Mouse (Mus musculus) small intestine, adult 2 months (tissue): Measurements from ENCODE around the gene Paqr3. TPM values are rescaled to one million over a fixed set of nuclear protein-coding genes. Genes with fewer than 3 reads are reported as not detected.

Experiments
- H3K27ac ChIP-seq: fragments of 200-500 bp; 2 replicates; pipeline ENCODE4 v1.5.1; 2012; ENCODE audit warnings: low read depth, low read length, control low read depth, inconsistent platforms; ENCODE audit not compliant: insufficient read depth
- H3K27me3 ChIP-seq: fragments of 200-500 bp; 2 replicates; pipeline ENCODE4 v1.6.1; 2012; ENCODE audit warnings: mild to moderate bottlenecking, moderate library complexity, low read length, inconsistent platforms; ENCODE audit not compliant: control insufficient read depth, insufficient read depth
- H3K36me3 ChIP-seq: fragments of 200-500 bp; 2 replicates; pipeline ENCODE4 v1.6.1; 2012; ENCODE audit warnings: mild to moderate bottlenecking, low read length, control low read depth, inconsistent platforms; ENCODE audit not compliant: control insufficient read depth, insufficient read depth
- H3K4me1 ChIP-seq: fragments of 200-500 bp; 2 replicates; pipeline ENCODE4 v1.6.1; 2012; ENCODE audit warnings: low read length, inconsistent platforms, mixed read lengths; ENCODE audit not compliant: control insufficient read depth, insufficient read depth, insufficient read length
- H3K4me3 ChIP-seq: fragments of 200-500 bp; 2 replicates; pipeline ENCODE4 v1.5.1; 2012; ENCODE audit warnings: low read depth, mild to moderate bottlenecking, control low read depth, inconsistent platforms, low read length, moderate library complexity
- CTCF ChIP-seq: fragments of 200-500 bp; IDR thresholded peaks from 2 replicates; pipeline ENCODE4 v1.5.1; 2012; ENCODE audit warnings: low read depth, mild to moderate bottlenecking, control low read depth, inconsistent platforms, low read length, moderate library complexity, mixed read lengths; ENCODE audit not compliant: insufficient replicate concordance, insufficient read length; ENCODE audit errors: extremely low read depth
- POLR2A ChIP-seq: fragments of 200-500 bp; IDR thresholded peaks from 2 replicates; pipeline ENCODE4 v1.6.1; 2012; ENCODE audit warnings: low read depth, mild to moderate bottlenecking, control low read depth, inconsistent platforms, low read length, moderate library complexity
- WGBS: fragments of 180-500 bp; shearing (Covaris S2); methylation state at CpG from one replicate; pipeline ENCODE4 v1.1.7; 2018; 5-methylcytosine and 5-hydroxymethylcytosine counted together
- polyA plus RNA-seq: library from polyadenylated mRNA; depleted of rRNA; stranded (reverse); fragments of >200 nt; gene quantifications from 2 replicates; pipeline ENCODE4 v1.2.3, GENCODE M21; 2012

Gene Paqr3
- polyA plus RNA-seq, 1 experiment = 1.0 TPM

DNA sequence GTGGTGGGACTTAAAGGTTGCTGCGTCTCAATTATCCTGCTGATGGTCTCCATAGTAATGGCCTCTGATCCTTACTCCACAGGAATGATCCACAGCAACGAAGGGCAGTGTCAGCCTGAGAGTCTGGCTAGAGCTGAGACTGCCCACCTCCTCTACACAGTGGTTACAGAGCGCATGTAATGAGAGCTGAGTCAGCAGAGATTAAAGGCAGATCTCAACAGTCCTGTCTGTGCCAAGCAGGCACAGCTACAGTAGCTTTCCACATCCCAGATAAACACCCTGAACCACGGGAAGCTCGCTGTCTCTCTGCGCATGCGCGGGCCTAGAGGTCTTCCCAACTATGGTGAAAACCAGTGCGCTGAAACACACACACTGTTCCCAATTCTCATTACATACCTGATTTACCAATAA lies 13.8 kb downstream of the Paqr3 start:
- Histone ChIP-seq H3K4me3 (no peak overlapping the region), H3K4me1 (no peaks in the 10 kb centered on the region), H3K36me3 (no peaks in the 10 kb centered on the region; the same call in 1 of the 2 replicates), H3K27ac (no peak overlapping the region), H3K27me3 (no peaks in the 10 kb centered on the region)
- TF ChIP-seq CTCF (no peak), POLR2A (no peak)
- WGBS = 73% methylated on average over 9 of the region's 9 CpGs

GRCm38 (mm10) chr5:97095335-97095734 lies 16.1 kb downstream of the Paqr3 start:
- Histone ChIP-seq H3K27me3 (no peaks in the 10 kb centered on the region), H3K36me3 (no peaks in the 10 kb centered on the region; the same call in 1 of the 2 replicates), H3K4me3 (no peak overlapping the region), H3K27ac (no peak overlapping the region), H3K4me1 (no peaks in the 10 kb centered on the region)
- TF ChIP-seq POLR2A (no peak), CTCF (no peak)
- WGBS = 67% methylated on average over 13 of the region's 13 CpGs

GRCm38 (mm10) chr5:97092970-97093369 lies 18.4 kb downstream of the Paqr3 start:
- no peak for TF ChIP-seq POLR2A
- TF ChIP-seq CTCF = no peak
- no peak overlapping the region for H3K4me3 ChIP-seq
- WGBS = 81% methylated on average over 8 of the region's 8 CpGs
- H3K27me3 ChIP-seq = no peaks in the 10 kb centered on the region
- H3K27ac ChIP-seq = no peak overlapping the region
- no peaks in the 10 kb centered on the region for H3K4me1 ChIP-seq
- H3K36me3 ChIP-seq = peaks cover 9% of the 10 kb centered on the region

GRCm38 (mm10) chr5:97090034-97090784 lies 21.2 kb downstream of the Paqr3 start:
- Histone ChIP-seq H3K27ac (no peak overlapping the region), H3K4me1 (no peaks in the 10 kb centered on the region; the same call in 1 of the 2 replicates), H3K4me3 (no peak overlapping the region), H3K27me3 (no peaks in the 10 kb centered on the region), H3K36me3 (peaks cover 29% of the 10 kb centered on the region)
- WGBS = 84% methylated on average over 6 of the region's 6 CpGs
- TF ChIP-seq CTCF (no peak), POLR2A (no peak)

DNA sequence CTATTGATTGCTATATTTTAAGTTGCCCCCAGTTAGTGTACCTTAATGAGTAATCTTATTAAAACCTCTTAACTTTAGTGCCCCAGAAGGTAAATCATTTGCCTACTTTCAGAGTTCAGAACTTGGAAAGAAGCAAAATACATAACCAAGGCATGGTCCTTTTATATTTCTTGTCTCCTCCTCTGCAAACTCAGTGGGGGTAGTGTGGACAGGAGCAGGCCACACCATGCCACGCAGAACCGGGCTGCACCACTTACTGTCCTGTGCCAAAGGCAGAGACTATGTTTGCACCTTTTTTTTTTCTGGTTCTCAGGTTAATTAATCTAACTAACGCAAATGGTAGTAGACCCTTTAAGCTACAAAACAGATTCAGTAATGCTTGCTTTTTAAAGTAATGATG lies 22.0 kb downstream of the Paqr3 start:
- TF ChIP-seq CTCF (no peak), POLR2A (no peak)
- 96% methylated on average over 3 of the region's 3 CpGs for WGBS
- H3K36me3 ChIP-seq = peaks cover 29% of the 10 kb centered on the region
- no peak overlapping the region for H3K4me3 ChIP-seq
- no peak overlapping the region for H3K27ac ChIP-seq
- H3K27me3 ChIP-seq = no peaks in the 10 kb centered on the region
- H3K4me1 ChIP-seq = no peaks in the 10 kb centered on the region; the same call in 1 of the 2 replicates

DNA sequence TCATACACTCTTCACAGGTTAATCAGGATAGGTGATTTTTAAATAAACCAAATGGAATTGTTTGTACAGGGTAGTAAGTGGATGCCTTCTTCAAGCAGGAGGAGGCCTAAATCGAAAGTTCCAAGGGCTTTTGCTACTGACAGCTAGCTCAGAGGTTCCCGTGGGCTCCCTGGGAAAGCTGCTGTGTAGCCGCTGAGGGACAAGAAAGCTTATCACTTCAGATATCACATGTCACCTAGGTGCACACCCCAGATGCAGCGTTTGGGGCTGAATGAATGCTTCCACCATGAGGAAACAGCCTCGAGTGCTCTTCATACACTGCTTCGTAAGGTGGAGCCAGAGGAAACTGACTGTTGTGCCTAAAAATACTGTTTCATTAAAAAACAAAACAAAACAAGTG lies 23.2 kb downstream of the Paqr3 start:
- Histone ChIP-seq H3K27me3 (no peaks in the 10 kb centered on the region), H3K27ac (no peak overlapping the region), H3K4me3 (no peak overlapping the region), H3K36me3 (peaks cover 37% of the 10 kb centered on the region), H3K4me1 (no peaks in the 10 kb centered on the region; the same call in 1 of the 2 replicates)
- 76% methylated on average over 6 of the region's 6 CpGs for WGBS
- TF ChIP-seq CTCF (no peak), POLR2A (no peak)

DNA sequence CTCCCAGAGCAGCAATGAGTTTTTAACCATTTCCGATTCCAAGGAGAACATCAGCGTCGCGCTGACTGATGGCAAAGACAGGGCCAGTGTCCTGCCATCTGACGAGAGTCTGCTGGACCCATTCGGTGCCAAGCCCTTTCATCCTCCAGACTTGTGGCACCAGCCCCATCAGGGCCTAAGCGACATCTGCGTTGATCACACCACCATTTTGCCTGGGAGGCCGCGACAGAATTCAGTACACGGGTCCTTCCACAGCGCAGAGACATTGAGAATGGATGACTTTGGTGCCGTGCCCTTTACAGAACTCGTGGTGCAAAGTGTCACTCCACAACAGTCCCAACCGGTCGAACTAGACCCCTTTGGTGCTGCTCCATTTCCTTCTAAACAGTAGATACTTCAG lies 23.6 kb downstream of the Paqr3 start:
- TF ChIP-seq CTCF (no peak), POLR2A (no peak)
- WGBS = 93% methylated on average over 16 of the region's 16 CpGs

More for the DNA sequence above, 23.6 kb downstream of the Paqr3 start:
- H3K27me3 ChIP-seq = no peaks in the 10 kb centered on the region
- H3K36me3 ChIP-seq = peaks cover 40% of the 10 kb centered on the region
- H3K4me1 ChIP-seq = no peaks in the 10 kb centered on the region; the same call in 1 of the 2 replicates
- H3K27ac ChIP-seq = no peak overlapping the region
- no peak overlapping the region for H3K4me3 ChIP-seq
